Mouse (Mus musculus): ENCODE measurements around the gene Trim33. TPM values are rescaled to one million over a fixed set of nuclear protein-coding genes. Genes with fewer than 3 reads are reported as not detected.

Trim33 gene
- total and polyA plus RNA-seq, 2 experiments from 2014 or later: 19.3 to 63.3 TPM

DNA sequence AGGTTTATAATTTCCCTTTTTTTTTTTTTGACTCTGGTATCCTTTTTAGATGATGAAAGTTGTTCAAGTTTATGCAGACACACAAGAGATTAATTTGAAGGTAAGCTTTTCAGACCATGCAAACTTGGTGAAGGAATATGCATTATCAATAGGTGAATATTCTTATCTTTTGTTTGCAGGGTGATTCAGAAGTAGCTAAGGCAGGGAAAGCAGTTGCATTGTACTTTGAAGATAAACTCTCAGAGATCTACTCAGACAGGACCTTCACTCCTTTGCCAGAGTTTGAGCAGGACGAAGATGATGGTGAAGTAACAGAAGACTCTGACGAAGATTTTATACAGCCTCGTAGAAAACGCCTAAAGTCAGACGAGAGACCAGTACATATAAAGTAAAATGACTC lies 74.4 kb downstream of the Trim33 start:
- Histone ChIP-seq H3K27me3 (ENCODE audit: insufficient read depth, low read length) (no peaks in the 10 kb centered on the region), H3K9me3 (ENCODE audit: low read length) (no peaks in the 10 kb centered on the region), H3K36me3 (ENCODE audit: insufficient read depth, low read length) (peaks cover 26% of the 10 kb centered on the region), H3K9ac (replicated peaks; ENCODE audit: low read length) (no peak overlapping the region), H3K4me3 (ENCODE audit: low read length) (no peak overlapping the region), H3K4me1 (ENCODE audit: insufficient read depth, low read length) (no peaks in the 10 kb centered on the region), H3K27ac (no peak overlapping the region), H3K4me2 (ENCODE audit: low read depth, low read length) (no peak overlapping the region)
- DNase-seq (ENCODE audit: low spot score) (no peak), ATAC-seq (no peak)
- 96% methylated on average over 5 of the region's 5 CpGs for WGBS
- TF ChIP-seq CTCF (IDR thresholded peaks at IDR 0.05; ENCODE audit: low read depth): no peak

DNA sequence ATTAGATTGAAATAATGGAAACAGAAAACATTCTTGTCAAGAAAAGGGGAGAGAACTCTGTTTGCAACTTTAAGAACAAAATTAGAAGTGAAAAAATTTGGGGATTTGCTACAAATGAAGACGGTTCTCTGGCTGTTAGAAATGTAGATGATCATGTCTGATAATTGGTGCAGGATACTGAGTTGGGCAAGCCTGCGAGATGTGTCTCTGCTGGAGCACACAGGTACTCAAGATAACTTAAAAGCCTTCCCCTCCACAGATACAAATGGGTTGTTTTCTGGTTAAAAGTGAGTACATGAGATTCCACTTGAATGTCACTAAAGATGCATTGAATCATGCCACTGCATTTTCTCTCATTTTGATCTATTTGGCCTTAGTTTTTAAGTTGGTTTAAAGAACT lies 74.9 kb downstream of the Trim33 start:
- 93% methylated on average over 2 of the region's 2 CpGs for WGBS
- no peak overlapping the region for H3K9ac ChIP-seq (replicated peaks; ENCODE audit: low read length)
- H3K9me3 ChIP-seq (ENCODE audit: low read length): no peaks in the 10 kb centered on the region
- H3K27me3 ChIP-seq (ENCODE audit: insufficient read depth, low read length): no peaks in the 10 kb centered on the region
- no peak for TF ChIP-seq CTCF (IDR thresholded peaks at IDR 0.05; ENCODE audit: low read depth)
- no peak overlapping the region for H3K4me3 ChIP-seq (ENCODE audit: low read length)
- DNase-seq (ENCODE audit: low spot score): no peak
- no peak overlapping the region for H3K27ac ChIP-seq
- no peaks in the 10 kb centered on the region for H3K4me1 ChIP-seq (ENCODE audit: insufficient read depth, low read length)
- ATAC-seq: no peak
- no peak overlapping the region for H3K4me2 ChIP-seq (ENCODE audit: low read depth, low read length)
- H3K36me3 ChIP-seq (ENCODE audit: insufficient read depth, low read length): peaks cover 23% of the 10 kb centered on the region

DNA sequence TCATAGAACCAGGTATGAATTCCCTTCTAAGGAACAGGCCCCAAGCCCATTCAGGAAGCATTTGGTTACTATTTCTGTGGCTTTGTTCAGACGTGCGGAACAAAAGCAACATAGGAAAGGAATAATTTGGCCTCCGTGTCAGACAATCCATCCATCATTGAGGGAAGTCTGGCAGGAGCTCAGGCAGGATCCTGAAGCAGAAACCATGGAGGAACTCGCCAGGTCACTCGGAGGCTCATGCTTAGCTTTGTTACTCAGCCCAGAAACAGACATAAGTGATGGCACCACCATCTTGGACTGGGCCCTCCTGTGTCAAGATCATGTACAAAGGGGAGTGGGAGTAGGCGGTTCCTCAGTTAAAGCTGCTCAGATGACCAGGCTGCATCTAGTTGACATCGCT lies 82.1 kb downstream of the Trim33 start:
- no peak for TF ChIP-seq CTCF (IDR thresholded peaks at IDR 0.05; ENCODE audit: low read depth)
- Histone ChIP-seq H3K4me1 (ENCODE audit: insufficient read depth, low read length) (no peaks in the 10 kb centered on the region), H3K4me3 (ENCODE audit: low read length) (no peak overlapping the region), H3K9me3 (ENCODE audit: low read length) (no peaks in the 10 kb centered on the region), H3K9ac (replicated peaks; ENCODE audit: low read length) (no peak overlapping the region), H3K27ac (no peak overlapping the region), H3K27me3 (ENCODE audit: insufficient read depth, low read length) (no peaks in the 10 kb centered on the region), H3K4me2 (ENCODE audit: low read depth, low read length) (no peak overlapping the region), H3K36me3 (ENCODE audit: insufficient read depth, low read length) (no peaks in the 10 kb centered on the region)
- DNase-seq (ENCODE audit: low spot score): no peak
- WGBS: 78% methylated on average over 7 of the region's 7 CpGs
- no peak for ATAC-seq

DNA sequence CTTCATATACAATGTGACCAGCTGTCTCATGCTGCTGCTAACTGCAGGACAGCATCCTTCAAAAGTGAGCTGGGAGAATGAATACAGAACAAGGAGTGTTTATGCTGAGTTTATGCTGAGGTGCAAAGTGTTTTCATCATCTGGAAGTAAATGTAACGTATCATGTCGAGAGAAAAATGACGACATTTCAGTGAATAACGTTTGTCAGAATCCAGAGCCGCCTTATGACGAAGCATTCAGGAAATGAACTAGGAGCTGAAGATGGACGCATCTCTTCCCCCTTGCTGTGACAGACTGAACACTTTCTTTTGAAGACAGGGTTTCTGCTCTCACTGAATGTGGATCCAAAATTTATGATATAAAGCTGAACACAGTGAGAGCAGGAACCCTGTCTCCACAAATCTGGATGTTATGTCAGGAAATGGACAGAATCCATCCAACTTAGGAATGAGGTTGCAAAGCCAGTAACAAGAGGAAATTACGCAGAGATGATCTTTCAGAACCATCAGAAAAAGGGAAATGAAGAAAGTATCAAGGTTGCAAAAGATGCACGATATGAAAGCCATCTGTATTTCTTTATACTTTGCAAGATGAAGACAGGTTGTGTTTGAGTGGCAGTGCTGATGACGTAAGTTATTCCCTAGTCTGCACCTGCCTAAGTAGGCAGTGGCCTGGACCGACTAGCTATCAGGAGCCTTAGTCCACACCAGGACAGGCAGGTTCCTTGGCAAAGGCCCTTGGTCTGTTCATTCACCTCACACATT lies 85.3 kb downstream of the Trim33 start:
- WGBS: 82% methylated on average over 11 of the region's 11 CpGs
- Histone ChIP-seq H3K4me2 (ENCODE audit: low read depth, low read length) (no peak overlapping the region), H3K27ac (no peak overlapping the region), H3K9ac (replicated peaks; ENCODE audit: low read length) (no peak overlapping the region), H3K4me1 (ENCODE audit: insufficient read depth, low read length) (no peaks in the 10 kb centered on the region), H3K27me3 (ENCODE audit: insufficient read depth, low read length) (no peaks in the 10 kb centered on the region), H3K9me3 (ENCODE audit: low read length) (no peaks in the 10 kb centered on the region), H3K4me3 (ENCODE audit: low read length) (no peak overlapping the region), H3K36me3 (ENCODE audit: insufficient read depth, low read length) (no peaks in the 10 kb centered on the region)
- ATAC-seq: no peak
- no peak for TF ChIP-seq CTCF (IDR thresholded peaks at IDR 0.05; ENCODE audit: low read depth)
- DNase-seq (ENCODE audit: low spot score): no peak

DNA sequence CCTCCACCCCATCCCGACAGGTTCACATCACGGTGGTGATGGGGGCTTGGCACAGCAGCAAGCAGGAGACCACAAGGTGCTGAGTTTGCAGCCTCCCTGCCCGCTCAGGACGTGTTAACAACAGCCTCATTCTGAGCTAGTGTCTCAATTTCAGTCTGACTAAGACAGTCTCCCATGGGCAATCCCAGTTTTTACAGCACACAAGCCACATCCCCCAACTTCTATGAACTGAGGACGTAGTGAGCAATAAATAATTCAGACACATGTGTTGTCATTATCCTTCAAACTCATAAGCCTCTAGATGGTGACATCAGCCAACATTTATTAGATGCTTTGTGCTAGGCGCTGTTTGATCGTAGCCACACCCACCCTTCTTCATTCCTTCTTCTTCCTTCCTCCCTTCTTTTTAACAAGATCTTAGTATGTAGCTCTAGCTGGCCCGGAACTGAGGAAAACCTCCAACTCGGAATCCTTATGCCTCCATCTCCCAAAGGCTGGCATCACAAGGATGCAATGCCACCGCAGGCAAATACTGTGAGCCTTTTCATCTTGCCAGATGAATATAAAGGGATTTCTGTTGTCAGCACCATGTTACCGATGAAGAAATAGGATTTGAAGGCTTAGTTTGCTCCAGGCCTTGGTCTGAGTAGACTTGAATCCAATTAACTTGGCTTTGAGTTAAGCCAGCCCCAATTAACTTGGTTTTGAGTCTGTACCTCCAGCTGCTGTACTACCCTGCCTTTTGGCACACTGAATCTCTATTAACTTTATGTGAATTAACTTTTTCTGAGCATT lies 88.3 kb downstream of the Trim33 start:
- H3K9ac ChIP-seq (replicated peaks; ENCODE audit: low read length): no peak overlapping the region
- 77% methylated on average over 11 of the region's 11 CpGs for WGBS
- H3K9me3 ChIP-seq (ENCODE audit: low read length): no peaks in the 10 kb centered on the region
- H3K27me3 ChIP-seq (ENCODE audit: insufficient read depth, low read length): no peaks in the 10 kb centered on the region
- ATAC-seq (0 out of 2 replicates have a peak, but pooled peaks have one; percentile 29), DNase-seq (ENCODE audit: low spot score) (no peak)
- no peak for TF ChIP-seq CTCF (IDR thresholded peaks at IDR 0.05; ENCODE audit: low read depth)
- H3K4me1 ChIP-seq (ENCODE audit: insufficient read depth, low read length): no peaks in the 10 kb centered on the region
- no peak overlapping the region for H3K4me3 ChIP-seq (ENCODE audit: low read length)
- H3K4me2 ChIP-seq (ENCODE audit: low read depth, low read length): no peak overlapping the region
- no peaks in the 10 kb centered on the region for H3K36me3 ChIP-seq (ENCODE audit: insufficient read depth, low read length)
- H3K27ac ChIP-seq: no peak overlapping the region

DNA sequence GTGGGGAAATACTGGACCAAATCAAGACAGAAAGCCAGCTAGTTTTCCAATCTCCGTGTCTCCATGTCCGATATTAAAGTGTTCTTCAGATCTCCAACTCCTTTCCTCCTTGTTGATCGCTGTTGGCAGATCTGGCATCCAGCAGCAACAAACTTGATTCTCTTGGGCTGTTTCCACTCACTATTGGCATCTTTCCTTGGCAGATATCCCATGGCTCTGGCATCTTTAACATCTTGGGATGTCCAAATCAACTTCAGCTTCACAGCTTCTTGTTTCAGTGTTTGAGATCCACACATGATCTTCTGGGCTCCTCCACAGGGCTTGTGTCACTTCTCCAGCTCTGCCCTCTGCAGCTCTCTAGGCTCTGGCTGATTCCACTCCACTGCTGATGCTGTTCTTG lies 89.6 kb downstream of the Trim33 start:
- no peak for ATAC-seq
- WGBS: 78% methylated on average over 3 of the region's 3 CpGs
- H3K4me2 ChIP-seq (ENCODE audit: low read depth, low read length): no peak overlapping the region

DNA sequence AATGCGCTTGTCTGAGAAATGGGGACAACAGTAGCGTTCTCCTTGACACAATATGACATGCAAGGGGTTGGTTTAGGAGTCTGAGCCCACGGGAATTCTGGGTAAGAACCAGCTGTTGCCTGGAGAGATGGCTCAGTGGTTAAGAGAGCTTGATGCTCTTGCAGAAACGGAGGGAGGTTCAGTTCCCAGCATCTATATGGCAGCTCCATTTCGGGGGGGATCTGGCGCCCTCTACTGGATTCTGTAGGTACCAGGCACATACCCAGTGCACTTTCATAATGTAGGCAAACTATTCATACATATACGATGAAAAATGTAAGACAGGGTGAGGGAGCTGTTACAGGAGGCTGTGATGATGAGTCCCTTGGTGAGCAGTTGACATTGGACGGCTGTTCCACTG lies 94.9 kb downstream of the Trim33 start:
- H3K4me3 ChIP-seq (ENCODE audit: low read length): no peak overlapping the region
- WGBS: 33% methylated on average over 8 of the region's 8 CpGs
- ATAC-seq (no peak), DNase-seq (ENCODE audit: low spot score) (peak; percentile 51)
- no peaks in the 10 kb centered on the region for H3K9me3 ChIP-seq (ENCODE audit: low read length)
- H3K4me2 ChIP-seq (ENCODE audit: low read depth, low read length): no peak overlapping the region
- no peak overlapping the region for H3K9ac ChIP-seq (replicated peaks; ENCODE audit: low read length)
- H3K27me3 ChIP-seq (ENCODE audit: insufficient read depth, low read length): no peaks in the 10 kb centered on the region
- H3K27ac ChIP-seq: no peak overlapping the region
- no peaks in the 10 kb centered on the region for H3K4me1 ChIP-seq (ENCODE audit: insufficient read depth, low read length)
- no peaks in the 10 kb centered on the region for H3K36me3 ChIP-seq (ENCODE audit: insufficient read depth, low read length)
- TF ChIP-seq CTCF (IDR thresholded peaks at IDR 0.05; ENCODE audit: low read depth): peak; percentile 66

More for the DNA sequence above, 89.6 kb downstream of the Trim33 start:
- no peak overlapping the region for H3K9ac ChIP-seq (replicated peaks; ENCODE audit: low read length)
- H3K9me3 ChIP-seq (ENCODE audit: low read length): no peaks in the 10 kb centered on the region
- H3K36me3 ChIP-seq (ENCODE audit: insufficient read depth, low read length): no peaks in the 10 kb centered on the region
- no peaks in the 10 kb centered on the region for H3K27me3 ChIP-seq (ENCODE audit: insufficient read depth, low read length)
- no peak for TF ChIP-seq CTCF (IDR thresholded peaks at IDR 0.05; ENCODE audit: low read depth)
- no peak for DNase-seq (ENCODE audit: low spot score)
- H3K4me3 ChIP-seq (ENCODE audit: low read length): no peak overlapping the region
- no peak overlapping the region for H3K27ac ChIP-seq
- H3K4me1 ChIP-seq (ENCODE audit: insufficient read depth, low read length): no peaks in the 10 kb centered on the region

Measured in hindbrain, postnatal 0 days (tissue).